Mouse (Mus musculus): ENCODE results near the gene Zswim7. TPM values are rescaled to one million over a fixed set of nuclear protein-coding genes. Genes with fewer than 3 reads are reported as not detected.

Zswim7 gene
- 33.1 and 38.5 TPM in 2 replicates for polyA plus RNA-seq (2012; rRNA removed)

DNA sequence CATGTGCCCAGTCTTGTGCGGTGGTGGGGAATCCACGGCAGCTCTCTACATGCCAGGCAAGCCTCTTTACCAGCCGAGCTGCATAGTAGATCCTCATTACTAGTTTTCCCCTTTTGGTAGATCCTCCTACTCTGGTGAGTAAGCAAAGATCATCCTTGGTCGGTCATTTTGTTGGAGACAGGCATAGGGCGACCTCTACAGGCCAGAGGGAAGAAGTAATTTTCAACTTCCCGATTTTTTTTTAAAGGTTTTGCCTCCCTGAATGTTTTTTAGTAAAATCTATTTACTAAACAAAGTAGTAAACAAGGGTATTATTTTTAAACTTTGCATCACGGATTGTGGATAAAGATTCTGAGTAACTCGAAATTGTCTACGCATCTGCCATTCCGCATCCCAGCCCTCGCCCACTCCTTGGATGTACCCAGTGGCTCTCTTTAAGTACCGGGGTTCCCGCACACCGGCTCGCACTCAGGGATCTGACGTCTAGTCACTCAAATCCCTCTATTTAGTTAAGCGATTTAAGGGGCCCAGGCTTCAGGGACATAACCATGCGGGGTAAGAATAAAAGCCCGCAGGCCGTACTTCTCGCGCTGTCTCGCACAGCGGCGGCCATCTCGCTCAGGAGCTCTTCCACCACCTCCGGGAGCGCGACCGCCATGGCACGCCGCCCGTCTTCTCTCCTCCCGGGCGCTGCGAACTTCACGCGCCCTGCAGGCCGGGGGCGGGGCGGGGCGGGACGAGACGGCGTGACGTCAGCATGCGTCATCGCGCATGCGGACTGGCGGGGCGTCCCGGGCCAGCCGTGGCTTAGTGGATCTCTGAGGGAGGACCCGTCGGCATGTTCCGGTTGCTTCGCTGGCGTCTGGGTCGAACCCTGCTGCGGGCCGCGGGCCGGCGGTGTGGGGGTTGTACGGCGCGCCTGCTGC lies at the start of gene Zswim7, which contains the start of gene Ttc19:
Gene Zswim7 (minus strand): TSS at position 701 of the 926 bp plus-strand sequence.
Gene Ttc19 (plus strand): TSS at position 799 of the 926 bp plus-strand sequence.
- 1% methylated on average over 67 of the region's 68 CpGs for WGBS
- peak; percentile 96 for DNase-seq
- Histone ChIP-seq H3K27me3 (replicated peaks; ENCODE audit: control insufficient read depth, insufficient read depth, low read length) (no peaks in the 10 kb centered on the region), H3K4me1 (ENCODE audit: control insufficient read depth, insufficient read depth, low read length) (peaks cover 3% of the 10 kb centered on the region; the same call in 1 of the 2 replicates), H3K36me3 (ENCODE audit: control insufficient read depth, insufficient read depth, low read length) (no peaks in the 10 kb centered on the region; the same call in 1 of the 2 replicates), H3K4me3 (ENCODE audit: insufficient read depth, low read depth, low read length) (peak within 1 kb of the TSS; percentile 95), H3K27ac (ENCODE audit: insufficient read depth, low read depth, low read length) (peak within 1 kb of the TSS; percentile 94)
- TF ChIP-seq POLR2A (IDR thresholded peaks at IDR 0.05; ENCODE audit: low read depth, low read length) (peak; percentile 39), CTCF (conservative IDR thresholded peaks at IDR 0.05; ENCODE audit: insufficient read depth, insufficient read length, low read depth, low read length) (peak; percentile 59)

DNA sequence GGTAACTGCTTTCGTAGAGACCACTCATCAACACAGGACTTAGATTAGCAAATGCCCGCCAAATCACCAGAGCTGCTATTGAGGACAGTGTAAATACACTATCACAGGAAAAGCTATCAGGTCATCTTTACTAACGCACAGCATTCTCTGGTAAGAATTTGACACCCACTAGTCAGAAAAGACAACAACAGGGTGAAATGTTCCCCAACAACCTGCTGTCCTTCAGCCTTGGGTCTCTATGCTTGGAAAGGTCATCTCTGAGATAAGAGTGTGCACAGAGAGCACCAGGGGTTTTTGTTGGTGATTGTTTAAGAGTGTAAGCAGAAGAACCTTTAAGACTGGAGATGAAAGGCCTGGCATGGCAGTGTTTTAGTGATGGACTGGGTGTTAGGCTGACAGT lies 42.5 kb upstream of the Zswim7 start:
- Histone ChIP-seq H3K4me1 (ENCODE audit: control insufficient read depth, insufficient read depth, low read length) (no peaks in the 10 kb centered on the region), H3K4me3 (ENCODE audit: insufficient read depth, low read depth, low read length) (no peak overlapping the region), H3K36me3 (ENCODE audit: control insufficient read depth, insufficient read depth, low read length) (peaks cover 29% of the 10 kb centered on the region), H3K27me3 (replicated peaks; ENCODE audit: control insufficient read depth, insufficient read depth, low read length) (no peaks in the 10 kb centered on the region), H3K27ac (ENCODE audit: insufficient read depth, low read depth, low read length) (no peak overlapping the region)
- TF ChIP-seq CTCF (conservative IDR thresholded peaks at IDR 0.05; ENCODE audit: insufficient read depth, insufficient read length, low read depth, low read length), result no peak
- no peak for TF ChIP-seq POLR2A (IDR thresholded peaks at IDR 0.05; ENCODE audit: low read depth, low read length)
- WGBS, result 83% methylated on average over 3 of the region's 3 CpGs
- no peak for DNase-seq

DNA sequence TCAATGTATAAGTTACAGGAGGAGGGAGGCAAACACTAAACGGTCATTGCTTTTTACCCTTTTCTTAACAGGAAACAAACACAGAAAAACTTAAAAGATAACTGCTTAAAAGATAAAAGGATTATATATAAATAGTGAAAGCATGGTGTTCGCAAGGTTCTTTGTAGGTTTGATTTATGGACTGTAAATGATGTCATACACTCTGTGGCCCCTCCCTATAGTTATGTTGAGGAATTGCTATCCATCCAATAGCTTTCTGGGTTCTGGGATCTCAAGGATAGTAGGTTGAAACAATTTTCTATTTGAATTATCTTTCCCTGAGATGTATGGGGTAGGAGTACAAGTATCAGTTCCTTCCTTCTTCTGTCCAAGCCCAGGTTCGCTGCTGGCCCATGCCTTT lies 38.9 kb upstream of the Zswim7 start:
- no peak overlapping the region for H3K27ac ChIP-seq (ENCODE audit: insufficient read depth, low read depth, low read length)
- H3K36me3 ChIP-seq (ENCODE audit: control insufficient read depth, insufficient read depth, low read length), result peaks cover 26% of the 10 kb centered on the region
- WGBS, result 86% methylated on average over 3 of the region's 3 CpGs

GRCm38 (mm10) chr11:62317746-62318145 lies 36.6 kb upstream of the Zswim7 start:
- no peak for TF ChIP-seq CTCF (conservative IDR thresholded peaks at IDR 0.05; ENCODE audit: insufficient read depth, insufficient read length, low read depth, low read length)
- no peak for TF ChIP-seq POLR2A (IDR thresholded peaks at IDR 0.05; ENCODE audit: low read depth, low read length)
- Histone ChIP-seq H3K27ac (ENCODE audit: insufficient read depth, low read depth, low read length) (no peak overlapping the region), H3K4me3 (ENCODE audit: insufficient read depth, low read depth, low read length) (no peak overlapping the region), H3K36me3 (ENCODE audit: control insufficient read depth, insufficient read depth, low read length) (peaks cover 29% of the 10 kb centered on the region), H3K4me1 (ENCODE audit: control insufficient read depth, insufficient read depth, low read length) (no peaks in the 10 kb centered on the region), H3K27me3 (replicated peaks; ENCODE audit: control insufficient read depth, insufficient read depth, low read length) (no peaks in the 10 kb centered on the region)
- 85% methylated on average over 11 of the region's 11 CpGs for WGBS
- no peak for DNase-seq

More for the DNA sequence above, 38.9 kb upstream of the Zswim7 start:
- H3K4me1 ChIP-seq (ENCODE audit: control insufficient read depth, insufficient read depth, low read length), result no peaks in the 10 kb centered on the region
- H3K4me3 ChIP-seq (ENCODE audit: insufficient read depth, low read depth, low read length), result no peak overlapping the region
- DNase-seq, result no peak
- TF ChIP-seq POLR2A (IDR thresholded peaks at IDR 0.05; ENCODE audit: low read depth, low read length) (no peak), CTCF (conservative IDR thresholded peaks at IDR 0.05; ENCODE audit: insufficient read depth, insufficient read length, low read depth, low read length) (no peak)
- no peaks in the 10 kb centered on the region for H3K27me3 ChIP-seq (replicated peaks; ENCODE audit: control insufficient read depth, insufficient read depth, low read length)

DNA sequence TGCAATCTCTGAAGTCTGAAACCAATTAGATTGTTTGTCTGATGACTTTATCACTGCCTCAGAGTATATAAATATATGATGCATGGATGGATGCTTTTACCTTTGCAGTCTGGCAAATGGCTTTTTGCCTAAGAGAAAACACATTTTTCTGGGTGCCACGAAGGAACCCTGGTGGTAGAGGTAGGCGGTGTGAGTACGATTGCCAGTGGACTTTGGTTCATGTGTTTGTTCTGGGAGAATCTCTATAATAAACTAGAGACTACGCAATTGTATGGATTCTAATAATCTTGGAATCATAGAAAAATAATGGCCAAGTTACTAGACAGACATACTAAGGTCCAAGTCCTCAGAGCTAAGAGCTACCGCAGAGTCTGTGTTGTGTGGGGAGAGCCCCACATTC lies 33.8 kb upstream of the Zswim7 start:
- TF ChIP-seq POLR2A (IDR thresholded peaks at IDR 0.05; ENCODE audit: low read depth, low read length) (no peak), CTCF (conservative IDR thresholded peaks at IDR 0.05; ENCODE audit: insufficient read depth, insufficient read length, low read depth, low read length) (no peak)
- 92% methylated on average over 5 of the region's 5 CpGs for WGBS

DNA sequence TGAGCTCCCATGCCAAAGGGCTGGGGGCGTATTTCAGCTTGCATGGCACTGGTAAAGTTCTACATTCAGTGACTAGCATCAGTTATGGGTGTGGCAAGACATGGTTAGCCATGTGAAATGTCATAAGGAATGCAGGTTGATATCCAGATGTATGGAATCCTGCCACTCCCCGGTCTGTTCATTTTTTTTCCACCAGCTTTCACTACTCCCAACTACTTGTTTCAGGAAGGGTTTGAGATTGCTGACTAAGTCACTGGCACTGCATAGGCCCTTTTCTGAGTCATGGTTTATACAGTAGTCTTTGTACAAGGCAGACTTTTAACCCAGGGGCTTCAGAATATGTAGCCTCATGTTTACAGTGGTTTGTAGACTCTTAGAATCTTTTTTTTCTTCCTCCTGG lies 28.1 kb upstream of the Zswim7 start:
- TF ChIP-seq POLR2A (IDR thresholded peaks at IDR 0.05; ENCODE audit: low read depth, low read length), result no peak
- no peak for TF ChIP-seq CTCF (conservative IDR thresholded peaks at IDR 0.05; ENCODE audit: insufficient read depth, insufficient read length, low read depth, low read length)
- H3K27me3 ChIP-seq (replicated peaks; ENCODE audit: control insufficient read depth, insufficient read depth, low read length), result no peaks in the 10 kb centered on the region
- WGBS, result 95% methylated on average over 2 of the region's 2 CpGs
- H3K27ac ChIP-seq (ENCODE audit: insufficient read depth, low read depth, low read length), result no peak overlapping the region
- no peak for DNase-seq
- H3K4me3 ChIP-seq (ENCODE audit: insufficient read depth, low read depth, low read length), result no peak overlapping the region
- peaks cover 10% of the 10 kb centered on the region for H3K36me3 ChIP-seq (ENCODE audit: control insufficient read depth, insufficient read depth, low read length)
- H3K4me1 ChIP-seq (ENCODE audit: control insufficient read depth, insufficient read depth, low read length), result no peaks in the 10 kb centered on the region

More for the DNA sequence above, 33.8 kb upstream of the Zswim7 start:
- DNase-seq, result no peak
- Histone ChIP-seq H3K27ac (ENCODE audit: insufficient read depth, low read depth, low read length) (no peak overlapping the region), H3K27me3 (replicated peaks; ENCODE audit: control insufficient read depth, insufficient read depth, low read length) (no peaks in the 10 kb centered on the region), H3K4me1 (ENCODE audit: control insufficient read depth, insufficient read depth, low read length) (no peaks in the 10 kb centered on the region), H3K4me3 (ENCODE audit: insufficient read depth, low read depth, low read length) (no peak overlapping the region), H3K36me3 (ENCODE audit: control insufficient read depth, insufficient read depth, low read length) (peaks cover 21% of the 10 kb centered on the region)

DNA sequence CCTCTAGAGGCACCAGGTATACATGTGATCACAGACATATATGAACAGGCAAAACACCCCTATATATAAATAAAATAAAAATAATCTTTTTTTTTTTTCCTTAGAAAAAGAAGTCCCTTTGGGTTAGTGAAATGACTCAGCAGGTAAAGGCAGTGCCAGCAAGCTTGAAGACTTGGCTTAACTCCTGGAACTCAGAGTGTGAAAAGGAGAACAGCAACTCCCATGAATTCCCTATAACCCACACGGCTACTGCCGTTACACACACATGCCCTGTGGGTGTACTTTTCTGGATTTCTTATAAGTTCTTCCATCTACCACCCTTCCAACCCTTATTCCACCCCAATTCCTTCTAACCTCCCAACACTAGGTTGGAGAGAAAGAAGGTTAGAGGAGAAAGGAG lies 24.7 kb upstream of the Zswim7 start:
- DNase-seq, result no peak
- WGBS, result 66% methylated on average over 2 of the region's 2 CpGs
- peaks cover 6% of the 10 kb centered on the region for H3K36me3 ChIP-seq (ENCODE audit: control insufficient read depth, insufficient read depth, low read length)
- H3K4me1 ChIP-seq (ENCODE audit: control insufficient read depth, insufficient read depth, low read length), result no peaks in the 10 kb centered on the region
- H3K27me3 ChIP-seq (replicated peaks; ENCODE audit: control insufficient read depth, insufficient read depth, low read length), result no peaks in the 10 kb centered on the region
- TF ChIP-seq POLR2A (IDR thresholded peaks at IDR 0.05; ENCODE audit: low read depth, low read length), result no peak
- no peak for TF ChIP-seq CTCF (conservative IDR thresholded peaks at IDR 0.05; ENCODE audit: insufficient read depth, insufficient read length, low read depth, low read length)
- no peak overlapping the region for H3K27ac ChIP-seq (ENCODE audit: insufficient read depth, low read depth, low read length)
- no peak overlapping the region for H3K4me3 ChIP-seq (ENCODE audit: insufficient read depth, low read depth, low read length)
